Mouse (Mus musculus) liver, embryonic 14.5 days (tissue): ENCODE results near the gene Btf3.

Experiments used
- CTCF ChIP-seq: IDR thresholded peaks from 2 replicates; pipeline ENCODE4 v1.5.1; 2016; ENCODE audit warnings: antibody characterized with exemption, low read depth, control low read depth
- EP300 ChIP-seq: IDR thresholded peaks from 2 replicates; pipeline ENCODE4 v1.6.1; 2016; ENCODE audit warnings: antibody characterized with exemption, low read depth

- TF ChIP-seq EP300 = no peak
- TF ChIP-seq CTCF = no peak
Observed at GRCm38 (mm10) chr13:98279686-98280085, 37.1 kb downstream of the Btf3 start, which contains the start of gene Gm21976.
